Mouse (Mus musculus) stomach, postnatal 0 days (tissue): ENCODE measurements around the gene Peak1.

Experiments
- CTCF ChIP-seq: IDR thresholded peaks from 2 replicates; pipeline ENCODE4 v1.5.1; 2016; ENCODE audit warnings: antibody characterized with exemption, low read depth, mild to moderate bottlenecking, moderate library complexity
- EP300 ChIP-seq: optimal IDR thresholded peaks from 2 replicates; pipeline ENCODE3; 2016; ENCODE audit warnings: antibody characterized with exemption

- TF ChIP-seq CTCF (no peak), EP300 (no peak)
Measured at GRCm38 (mm10) chr9:56302921-56303465, 114.9 kb downstream of the Peak1 start.
